In the genomic region with DNA sequence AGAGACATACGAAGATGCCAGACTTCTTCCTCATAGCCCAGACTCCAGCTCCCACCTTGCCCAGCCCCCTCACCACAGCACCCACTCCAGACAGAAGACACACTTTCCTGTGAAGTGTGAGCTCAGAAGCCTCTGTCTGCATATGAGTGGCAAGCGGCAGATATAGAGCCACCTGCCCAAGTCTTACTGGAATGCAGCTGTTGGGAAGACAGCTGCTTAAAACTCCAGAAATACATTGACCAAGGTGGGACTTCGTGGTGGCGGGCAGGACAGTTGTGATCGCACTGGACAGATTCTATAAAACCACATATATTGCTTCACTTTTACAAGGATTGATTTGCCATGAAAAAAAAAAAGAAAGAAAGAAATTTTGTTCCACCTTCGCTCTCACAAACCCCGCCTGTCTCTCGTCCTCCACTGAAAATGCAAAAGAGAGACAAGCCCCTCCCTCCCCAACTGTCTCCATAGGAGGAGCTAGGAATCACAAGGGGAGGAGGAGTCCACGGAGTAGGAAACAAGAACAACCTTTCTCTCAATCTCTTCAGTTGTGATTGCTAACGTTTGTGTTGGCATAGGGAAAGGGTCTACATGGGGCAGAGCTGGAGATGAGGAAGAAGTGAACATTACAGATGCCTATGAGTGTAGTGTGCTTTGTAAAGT, we compare ENCODE assay signal across 14 mouse cellular contexts. TPM values are rescaled to one million over a fixed set of nuclear protein-coding genes. Genes with fewer than 3 reads are reported as not detected.
DNase-seq lines count a peak whose midpoint lies in the region; ATAC-seq and TF ChIP-seq lines count a peak whose summit lies in the region.
"Had no signal": no experiment of that assay in that cellular context is flagged by ENCODE, and none has a peak within 500 bp of the region (broad histone marks: within the 10 kb centered on the region; RNA-seq: fewer than 3 reads in every experiment).

No protein-coding gene starts in this region.

- WGBS in heart, embryonic 15.5 days, result 2% methylated on average over 10 of the region's 10 CpGs
- WGBS in neural tube, embryonic 15.5 days, result 2% methylated on average over 10 of the region's 10 CpGs

- no peak for DNase-seq in heart, postnatal 25 days (ENCODE audit: low spot score)
- peak; percentile 29 for DNase-seq in neural tube, embryonic 10.5 days (ENCODE audit: extremely low spot score, low spot score)
- DNase-seq in embryo, embryonic 9.5 days (ENCODE audit: extremely low spot score), result peak; percentile 23
- DNase-seq in cerebellum, adult 8-10 months, result no peak
- no peak for DNase-seq in thymus, postnatal 36 days
- DNase-seq: heart, adult 2 months; kidney, adult 8-10 months; right cerebral cortex, postnatal 25 days had no signal

- no peaks in the 10 kb centered on the region for H3K36me3 ChIP-seq in heart, embryonic 15.5 days
- H3K36me3 ChIP-seq in neural tube, embryonic 15.5 days, result no peaks in the 10 kb centered on the region
- H3K36me3 ChIP-seq in myocyte (ENCODE audit: control insufficient read depth, insufficient read depth), result no peaks in the 10 kb centered on the region
- H3K36me3 ChIP-seq: forebrain, embryonic 12.5 days; liver, embryonic 15.5 days; neural tube, embryonic 13.5 days had no signal

- no peaks in the 10 kb centered on the region for H3K79me2 ChIP-seq in myocyte (ENCODE audit: control insufficient read depth, insufficient read depth)

- intact Hi-C loops in heart, postnatal 25 days (cut with DNase I), result loop anchor here (10.0 kb wide), 1 partner anchor 1135 kb away; the partner anchor contains the start of gene Sim1

- TF ChIP-seq POLR2A in myocyte (IDR thresholded peaks at IDR 0.05; ENCODE audit: insufficient read length, low read depth), result no peak

- H3K9ac ChIP-seq in heart, embryonic 15.5 days, result no peak overlapping the region
- H3K9ac ChIP-seq in neural tube, embryonic 15.5 days (replicated peaks), result no peak overlapping the region
- H3K9ac ChIP-seq: forebrain, embryonic 12.5 days; liver, embryonic 15.5 days; neural tube, embryonic 13.5 days had no signal

- H3K27me3 ChIP-seq in heart, embryonic 15.5 days, result peaks cover 72% of the 10 kb centered on the region
- H3K27me3 ChIP-seq in neural tube, embryonic 15.5 days (replicated peaks), result peaks cover 72% of the 10 kb centered on the region
- H3K27me3 ChIP-seq in myocyte (ENCODE audit: control insufficient read depth, insufficient read depth, insufficient read length), result no peaks in the 10 kb centered on the region

- no peak overlapping the region for H3K27ac ChIP-seq in heart, embryonic 15.5 days
- no peak overlapping the region for H3K27ac ChIP-seq in neural tube, embryonic 15.5 days (replicated peaks)
- H3K27ac ChIP-seq: forebrain, embryonic 12.5 days; heart, adult 2 months; liver, embryonic 15.5 days; neural tube, embryonic 13.5 days had no signal

- no peak for ATAC-seq in heart, embryonic 15.5 days (replicated peaks; ENCODE audit: insufficient number of reproducible peaks, insufficient read depth, low FRiP score, low read depth)
- ATAC-seq in neural tube, embryonic 15.5 days (ENCODE audit: low FRiP score), result no peak

- no peak overlapping the region for H3ac ChIP-seq in myocyte (ENCODE audit: control insufficient read depth, insufficient read length)

- no peaks in the 10 kb centered on the region for H3K9me3 ChIP-seq in heart, embryonic 15.5 days (replicated peaks)
- H3K9me3 ChIP-seq in neural tube, embryonic 15.5 days (replicated peaks), result no peaks in the 10 kb centered on the region
- H3K9me3 ChIP-seq: forebrain, embryonic 12.5 days; liver, embryonic 15.5 days; neural tube, embryonic 13.5 days had no signal

- H3K4me1 ChIP-seq in heart, embryonic 15.5 days (replicated peaks), result peaks cover 7% of the 10 kb centered on the region
- H3K4me1 ChIP-seq in neural tube, embryonic 15.5 days, result peaks cover 11% of the 10 kb centered on the region

- peak overlapping the region; percentile 29 for H3K4me2 ChIP-seq in heart, embryonic 15.5 days
- no peak overlapping the region for H3K4me2 ChIP-seq in neural tube, embryonic 15.5 days
- peak overlapping the region; percentile 66 for H3K4me2 ChIP-seq in myocyte (ENCODE audit: low read depth)
- H3K4me2 ChIP-seq: forebrain, embryonic 12.5 days; liver, embryonic 15.5 days; neural tube, embryonic 13.5 days had no signal

- H3K4me3 ChIP-seq in heart, embryonic 15.5 days, result peak overlapping the region; percentile 10; the same call in 1 of the 2 replicates
- no peak overlapping the region for H3K4me3 ChIP-seq in neural tube, embryonic 15.5 days (replicated peaks)
- H3K4me3 ChIP-seq in myocyte, result no peak overlapping the region
- H3K4me3 ChIP-seq: forebrain, embryonic 12.5 days; heart, adult 2 months; liver, embryonic 15.5 days; neural tube, embryonic 13.5 days had no signal

TF ChIP-seq in myocyte, 11 proteins besides CTCF, POLR2A, EP300 and RAD21:
- TF ChIP-seq MYOG (IDR thresholded peaks at IDR 0.05; ENCODE audit: control insufficient read depth in 1 of 3, insufficient read depth in 1 of 3, insufficient read length in 2 of 3, low read depth in 2 of 3), result peak; percentile 71 to 95 (median 72)
- TF ChIP-seq MYOD1 (IDR thresholded peaks at IDR 0.05; ENCODE audit: control insufficient read depth in 1 of 3, insufficient read length in 2 of 3, low read depth in 2 of 3), result peak; percentile 61 to 94 (median 94)
- TF ChIP-seq TCF12 (IDR thresholded peaks at IDR 0.05; ENCODE audit: insufficient read depth, poor library complexity, severe bottlenecking), result peak; percentile 95
- peak; percentile 81 for TF ChIP-seq CEBPB (IDR thresholded peaks at IDR 0.05; ENCODE audit: insufficient read depth, poor library complexity, severe bottlenecking)
- TF ChIP-seq TCF3 (IDR thresholded peaks at IDR 0.05; ENCODE audit: insufficient read length, low read depth), result peak; percentile 93
- TF ChIP-seq POLR2AphosphoS2 (IDR thresholded peaks at IDR 0.05; ENCODE audit: insufficient read length, low read depth), result no peak
- no peak for TF ChIP-seq MAX (IDR thresholded peaks at IDR 0.05; ENCODE audit: low read depth)

RNA-seq across cellular contexts. Expression of gene Vgll2, which starts 7.2 kb away (rescaled TPM):
- polyA plus RNA-seq in heart, embryonic 15.5 days (2015; fragmentation: Nextera tagmentation; extraction: Ambion mirVana), result 0.19 and 0.56 TPM in 2 replicates
- not detected for total RNA-seq in heart, postnatal 25 days (2021)
- polyA plus RNA-seq in neural tube, embryonic 15.5 days (2015; fragmentation: Nextera tagmentation; extraction: Ambion mirVana), result 1.9 and 3.1 TPM in 2 replicates
- polyA plus RNA-seq in myocyte (2012; fragmentation: generic; extraction: Trizol), result 23.1 TPM

Comparison
In these comparisons a context has a peak if more than half of its experiments do, and no peak if none do; other contexts are left out.
1. DNase-seq: peak in neural tube, embryonic 10.5 days (single experiment) and embryo, embryonic 9.5 days (single experiment); none in heart, postnatal 25 days (single experiment), cerebellum, adult 8-10 months (single experiment) and thymus, postnatal 36 days (0 of 2).